Mouse (Mus musculus) brain, embryonic 14.5 days (tissue): ENCODE results near the gene Zfp978.
"Not testable (repeated sequence)": the region's sequence is repeated elsewhere in the genome, so short reads cannot be mapped to it uniquely, and the experiment has no call there.

Experiments used
- CTCF ChIP-seq: fragments of 200-500 bp; IDR thresholded peaks from 2 replicates; pipeline ENCODE4 v1.5.1; 2012; ENCODE audit warnings: inconsistent platforms, mild to moderate bottlenecking, moderate library complexity, borderline replicate concordance; ENCODE audit not compliant: insufficient read depth, insufficient read length; ENCODE audit errors: extremely low read depth
- POLR2A ChIP-seq: fragments of 200-500 bp; IDR thresholded peaks from 2 replicates; pipeline ENCODE4 v1.6.1; 2012; ENCODE audit warnings: mild to moderate bottlenecking, inconsistent platforms, borderline replicate concordance; ENCODE audit not compliant: poor library complexity, insufficient read depth, insufficient read length, severe bottlenecking; ENCODE audit errors: extremely low read depth

DNA sequence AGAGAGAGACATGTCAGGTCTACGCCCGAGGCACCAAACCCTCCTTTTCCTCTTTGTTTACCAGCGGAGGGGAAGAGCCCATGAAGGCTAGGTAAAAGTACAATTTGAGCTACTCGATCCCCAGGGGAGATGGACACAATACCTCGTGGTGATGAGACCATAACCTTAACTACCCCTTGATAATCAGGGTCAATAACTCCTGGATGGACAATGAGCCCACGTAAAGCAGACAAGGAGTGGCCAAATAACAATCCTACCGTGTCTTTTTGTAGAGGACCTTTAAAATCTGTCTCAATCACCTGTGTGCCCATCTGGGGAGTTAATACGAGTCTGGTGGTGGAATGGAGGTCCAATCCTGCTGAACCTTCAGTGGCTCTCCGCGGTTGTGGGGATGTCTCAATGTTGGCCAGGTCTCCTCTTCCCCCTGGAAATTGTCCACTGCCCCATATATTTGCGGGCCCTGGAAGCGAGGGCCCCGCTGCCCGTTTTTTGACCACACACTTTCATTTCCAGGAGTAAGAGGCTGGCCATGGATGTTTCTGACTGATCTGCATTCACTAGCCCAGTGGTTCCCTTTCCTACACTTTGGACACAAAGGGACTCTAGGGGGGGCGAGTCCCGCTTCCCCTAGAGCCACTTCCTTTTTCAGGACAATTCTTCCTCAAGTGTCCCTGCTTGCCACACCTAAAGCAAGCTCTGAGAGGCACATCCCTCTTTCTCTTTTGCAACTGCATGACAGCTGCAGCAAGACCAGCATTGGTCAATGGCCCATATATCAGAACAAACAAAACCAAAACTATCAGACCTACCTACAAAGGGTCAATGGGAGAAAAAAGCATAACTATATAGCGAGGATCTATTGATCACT lies 40.0 kb downstream of the Zfp978 start:
- not testable (repeated sequence) for TF ChIP-seq CTCF, POLR2A
